Mouse (Mus musculus) common myeloid progenitor, adult 5-6 weeks (primary cell): ENCODE measurements around the gene Hbb-y. TPM values are rescaled to one million over a fixed set of nuclear protein-coding genes. Genes with fewer than 3 reads are reported as not detected.
"Not testable (repeated sequence)": the region's sequence is repeated elsewhere in the genome, so short reads cannot be mapped to it uniquely, and the experiment has no call there.

ENCODE experiments used
- ATAC-seq: replicated peaks from 2 replicates; pipeline ENCODE4 v1.8.0; 2016; ENCODE audit warnings: low read depth, mild to moderate bottlenecking, moderate TSS enrichment, inconsistent platforms; ENCODE audit not compliant: poor library complexity, severe bottlenecking
- total RNA-seq: library from RNA; stranded (forward); fragments of 200-1000, 187-1606 nt; gene quantifications from 2 replicates; pipeline ENCODE4 v1.2.3, GENCODE M21; 2017

Gene Hbb-y
- total RNA-seq, 1 experiment from 2014 or later = 2.9 TPM

- ATAC-seq = not testable (repeated sequence)
Measured at GRCm38 (mm10) chr7:103815085-103815484, 37.9 kb downstream of the Hbb-y start.

GRCm38 (mm10) chr7:103813766-103814165 lies 39.2 kb downstream of the Hbb-y start, which contains the start of gene Hbb-bt:
TSS of gene Hbb-bt (minus strand) at chr7:103813996.
- no peak for ATAC-seq

DNA sequence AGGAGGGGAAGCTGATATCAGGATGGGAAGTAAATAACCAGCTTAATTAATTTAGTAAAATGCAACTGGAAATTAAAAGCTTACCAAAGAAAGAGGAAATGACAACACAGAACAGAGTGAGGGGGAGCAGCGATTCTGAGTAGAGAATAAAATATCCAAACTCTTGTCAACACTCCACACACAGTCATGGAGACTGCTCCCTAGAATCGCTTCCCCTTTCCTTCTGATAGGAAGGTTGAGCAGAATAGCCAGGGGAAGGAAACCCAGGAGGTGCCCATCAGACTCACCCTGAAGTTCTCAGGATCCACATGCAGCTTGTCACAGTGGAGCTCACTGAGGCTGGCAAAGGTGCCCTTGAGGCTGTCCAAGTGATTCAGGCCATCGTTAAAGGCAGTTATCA lies 39.9 kb downstream of the Hbb-y start:
- ATAC-seq = peak; percentile 62

GRCm38 (mm10) chr7:103812174-103812573 lies 40.8 kb downstream of the Hbb-y start:
- peak; percentile 69 for ATAC-seq

DNA sequence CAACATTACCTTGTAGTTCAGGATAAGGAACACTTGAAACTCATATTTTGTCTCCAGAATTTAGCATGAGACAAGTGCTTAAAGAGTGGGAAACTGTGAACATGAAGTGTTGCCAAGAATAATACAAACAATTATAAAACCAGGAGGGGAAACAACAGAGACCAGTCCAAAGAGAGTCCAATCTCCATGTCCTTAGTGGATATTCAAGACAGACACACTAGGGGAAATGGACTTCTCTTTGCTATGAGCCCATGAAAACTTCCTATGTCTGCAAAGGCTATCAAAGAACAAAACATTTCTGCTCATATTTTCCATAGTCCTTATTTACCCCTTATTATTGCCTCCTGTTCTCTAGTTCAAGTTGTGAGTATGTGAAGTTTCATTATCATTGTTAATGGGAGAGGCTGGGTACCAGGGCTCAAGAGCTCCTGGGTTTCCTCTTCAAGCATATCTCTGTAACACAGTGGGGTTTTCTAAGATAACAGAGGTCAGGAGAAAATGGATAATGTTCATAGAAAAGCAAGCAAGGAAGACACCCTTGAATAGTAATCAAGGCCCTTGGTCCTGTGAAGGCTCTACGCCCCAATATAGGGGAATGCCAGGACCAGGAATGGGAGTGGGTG lies 41.7 kb downstream of the Hbb-y start:
- ATAC-seq = peak; percentile 34

GRCm38 (mm10) chr7:103810746-103811145 lies 42.3 kb downstream of the Hbb-y start:
- no peak for ATAC-seq

DNA sequence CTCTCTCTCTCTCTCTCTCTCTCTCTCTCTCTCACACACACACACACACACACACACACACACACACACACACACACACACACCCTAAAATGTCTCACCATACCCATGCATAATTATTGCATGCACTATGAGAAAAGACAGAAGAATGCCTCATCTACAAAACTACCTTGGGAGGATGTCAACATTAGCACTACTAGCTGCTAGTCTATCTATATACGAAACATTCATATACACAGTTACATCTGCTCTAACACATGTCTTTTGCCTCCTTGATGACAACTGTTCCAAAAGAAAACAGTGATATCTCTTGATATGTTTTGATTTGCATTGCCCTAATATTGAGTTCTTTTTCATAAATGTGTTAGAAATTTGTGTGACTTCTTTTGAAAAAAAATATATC lies 42.7 kb downstream of the Hbb-y start:
- ATAC-seq = no peak

- ATAC-seq = no peak
Measured at GRCm38 (mm10) chr7:103809801-103810155, 43.2 kb downstream of the Hbb-y start.

GRCm38 (mm10) chr7:103808971-103809800 lies 43.8 kb downstream of the Hbb-y start:
- ATAC-seq = peak; percentile 57

- ATAC-seq = not testable (repeated sequence)
Measured at GRCm38 (mm10) chr7:103808120-103808519, 44.9 kb downstream of the Hbb-y start.

- ATAC-seq = peak; percentile 65
Measured at GRCm38 (mm10) chr7:103806856-103807255, 46.2 kb downstream of the Hbb-y start.

Other genes starting within 250 kb of the Hbb-y start
- not detected in 2 replicates for gene Olfr620, start 240.7 kb downstream of the Hbb-y start, total RNA-seq
- not detected in 2 replicates for gene Olfr622, start 210.5 kb downstream of the Hbb-y start, total RNA-seq
- gene Olfr623, start 189.5 kb downstream of the Hbb-y start, total RNA-seq = not detected in 2 replicates
- gene Olfr624, start 182.0 kb downstream of the Hbb-y start, total RNA-seq = under 0.01 TPM in 1 of 2 replicates, not detected in the other
- gene Olfr625-ps1, start 170.5 kb downstream of the Hbb-y start, total RNA-seq = not detected in 2 replicates
- gene Olfr243, start 138.5 kb downstream of the Hbb-y start, total RNA-seq = not detected in 2 replicates
- gene Olfr628, start 122.8 kb downstream of the Hbb-y start, total RNA-seq = not detected in 2 replicates
- not detected in 2 replicates for gene Olfr629, start 108.3 kb downstream of the Hbb-y start, total RNA-seq
- gene Olfr630, start 95.9 kb downstream of the Hbb-y start, total RNA-seq = not detected in 2 replicates
- not detected in 2 replicates for gene Olfr69, start 81.6 kb downstream of the Hbb-y start, total RNA-seq
- gene Olfr68, start 73.5 kb downstream of the Hbb-y start, total RNA-seq = not detected in 2 replicates
- not detected in 2 replicates for gene Olfr67, start 61.4 kb downstream of the Hbb-y start, total RNA-seq
- 13.0 and 18.6 TPM in 2 replicates for gene Hbb-bt, start 39.2 kb downstream of the Hbb-y start, total RNA-seq
- 16.6 and 33.2 TPM in 2 replicates for gene Hbb-bs, start 25.1 kb downstream of the Hbb-y start, total RNA-seq
- not detected in 2 replicates for gene Hbb-bh2, start 12.7 kb downstream of the Hbb-y start, total RNA-seq
- gene Hbb-bh1, start 10.1 kb downstream of the Hbb-y start, total RNA-seq = not detected in 2 replicates
- not detected in 2 replicates for gene Olfr66, start 33.0 kb upstream of the Hbb-y start, total RNA-seq
- not detected in 2 replicates for gene Olfr64, start 41.3 kb upstream of the Hbb-y start, total RNA-seq
- gene Olfr65, start 50.3 kb upstream of the Hbb-y start, total RNA-seq = not detected in 2 replicates
- gene Olfr631, start 75.6 kb upstream of the Hbb-y start, total RNA-seq = not detected in 2 replicates
- not detected in 2 replicates for gene Olfr632, start 81.1 kb upstream of the Hbb-y start, total RNA-seq
- not detected in 2 replicates for gene Olfr633, start 91.2 kb upstream of the Hbb-y start, total RNA-seq
- not detected in 2 replicates for gene Olfr635, start 117.9 kb upstream of the Hbb-y start, total RNA-seq
- gene Olfr638, start 145.5 kb upstream of the Hbb-y start, total RNA-seq = not detected in 2 replicates
- gene Olfr639, start 164.1 kb upstream of the Hbb-y start, total RNA-seq = not detected in 2 replicates
- gene Olfr640, start 172.4 kb upstream of the Hbb-y start, total RNA-seq = not detected in 2 replicates
- gene Olfr641, start 182.2 kb upstream of the Hbb-y start, total RNA-seq = not detected in 2 replicates
- not detected in 2 replicates for gene Olfr642, start 199.4 kb upstream of the Hbb-y start, total RNA-seq
- gene 4930516K23Rik, start 208.2 kb upstream of the Hbb-y start, total RNA-seq = not detected in 2 replicates
- gene Olfr644, start 218.7 kb upstream of the Hbb-y start, total RNA-seq = not detected in 2 replicates
- not detected in 2 replicates for gene Olfr645, start 232.2 kb upstream of the Hbb-y start, total RNA-seq